Mouse (Mus musculus): Measurements from ENCODE around the gene Nelfcd. TPM values are rescaled to one million over a fixed set of nuclear protein-coding genes. Genes with fewer than 3 reads are reported as not detected.

Nelfcd gene
- polyA plus RNA-seq, 1 experiment: 48.3 TPM

DNA sequence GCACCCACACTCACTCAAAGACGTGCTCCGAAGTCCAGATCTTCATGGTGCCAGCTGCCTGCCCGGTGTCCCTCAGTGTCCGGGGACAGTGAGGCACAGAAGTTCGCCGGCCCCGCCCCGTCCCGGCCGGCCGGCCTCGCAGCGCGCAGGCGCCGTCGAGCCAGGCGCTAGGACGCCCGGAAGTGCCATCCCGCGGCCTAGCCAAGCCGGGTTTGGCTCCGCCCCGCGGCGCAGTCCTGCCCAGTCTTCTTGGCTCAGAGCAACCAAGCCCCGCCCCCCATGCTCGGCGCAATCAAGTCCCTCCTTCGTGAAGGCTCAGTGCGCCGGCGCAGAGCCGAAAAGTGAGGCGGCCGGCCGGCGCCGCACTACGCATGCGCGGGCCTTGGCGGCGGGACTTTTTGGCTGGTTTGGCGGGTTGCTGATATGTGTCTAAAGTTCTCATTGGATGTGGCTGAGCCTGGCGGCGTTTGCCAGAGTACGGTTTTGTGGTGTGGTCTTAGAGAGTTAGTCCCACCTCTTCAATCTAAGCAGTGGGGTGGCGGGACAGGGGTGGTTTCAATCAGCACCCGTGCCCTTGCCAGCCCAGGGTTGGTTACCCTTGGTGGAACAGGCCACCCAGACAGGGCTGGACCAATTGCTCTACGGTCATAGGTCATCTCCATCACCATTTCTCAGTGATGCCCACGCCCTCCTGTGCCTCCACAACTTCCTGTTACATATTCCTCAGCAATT, 57.4 kb downstream of the Nelfcd start, which contains the start of gene Prelid3b:
Gene Prelid3b, minus strand, starts transcription at position 264 of the 732 bp plus-strand sequence.
- DNase-seq (ENCODE audit: low spot score): peak; percentile 97

GRCm38 (mm10) chr2:174473550-174473927, 57.9 kb downstream of the Nelfcd start:
- no peak for DNase-seq (ENCODE audit: low spot score)

Other genes with a start within 250 kb of the Nelfcd start
- 1,052 and 1,187 TPM in 2 replicates for gene Gnas, start 131.5 kb upstream of the Nelfcd start, polyA plus RNA-seq (2012; rRNA removed)
- gene Gm20721, start 69.1 kb upstream of the Nelfcd start, polyA plus RNA-seq (2012; rRNA removed): 0.09 TPM in 1 of 2 replicates, not detected in the other
- 128 and 151 TPM in 2 replicates for gene Ctsz, start 23.2 kb downstream of the Nelfcd start, polyA plus RNA-seq (2012; rRNA removed)
- 0.04 and 0.19 TPM in 2 replicates for gene Tubb1, start 34.9 kb downstream of the Nelfcd start, polyA plus RNA-seq (2012; rRNA removed)
- gene Atp5e, start 48.3 kb downstream of the Nelfcd start, polyA plus RNA-seq (2012; rRNA removed): 620 and 635 TPM in 2 replicates
- gene Prelid3b, start 57.3 kb downstream of the Nelfcd start, polyA plus RNA-seq (2012; rRNA removed): 48.8 and 61.4 TPM in 2 replicates
- 0.04 and 0.07 TPM in 2 replicates for gene Zfp831, start 227.7 kb downstream of the Nelfcd start, polyA plus RNA-seq (2012; rRNA removed)